Mouse (Mus musculus): ENCODE data around the gene C2cd5. TPM values are rescaled to one million over a fixed set of nuclear protein-coding genes. Genes with fewer than 3 reads are reported as not detected.
"Not testable (repeated sequence)": the region's sequence is repeated elsewhere in the genome, so short reads cannot be mapped to it uniquely, and the experiment has no call there.

Gene C2cd5
- total and polyA plus RNA-seq, 3 experiments: 19.1 to 22.3 (median 19.7) TPM

DNA sequence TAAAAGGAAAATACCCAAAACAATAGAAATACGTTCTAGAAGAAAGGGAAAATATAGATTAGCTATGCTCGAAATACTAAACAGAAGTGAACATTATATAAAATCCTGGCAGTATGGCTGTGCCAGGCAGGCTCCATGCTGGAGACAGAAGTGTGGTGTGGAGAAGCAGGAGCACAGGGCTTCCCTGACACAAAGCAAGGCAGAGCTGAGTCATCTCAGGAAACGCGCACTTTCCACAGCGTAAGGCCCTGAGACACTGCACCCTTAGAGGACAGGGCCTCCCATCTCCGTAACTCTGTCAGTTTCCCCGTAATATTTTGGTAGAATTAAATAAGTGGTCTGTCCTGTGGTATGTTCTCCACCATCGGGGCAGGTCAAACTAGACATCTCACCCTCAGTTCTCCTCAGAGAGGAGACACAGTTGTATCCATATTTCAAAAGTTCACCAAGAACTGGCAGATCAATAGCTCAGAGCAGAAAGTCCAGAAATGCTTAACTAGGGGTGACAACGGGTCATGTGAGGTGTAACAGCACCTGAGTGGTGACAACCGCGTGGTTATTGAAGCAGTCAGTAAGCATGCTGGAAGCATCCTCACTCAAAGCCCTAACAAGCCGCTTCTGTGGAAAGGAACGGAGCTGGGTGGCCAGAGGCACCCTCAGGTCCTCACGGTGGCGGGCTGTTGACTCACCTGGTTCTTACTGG is 87.3 kb downstream of the C2cd5 start:
- H3K36me3 ChIP-seq (replicated peaks in 1 of 2; ENCODE audit: control insufficient read depth in 1 of 2, insufficient read depth in 1 of 2, low read length in 1 of 2): peaks cover 31 to 60% of the 10 kb centered on the region in 2 experiments
- in situ Hi-C loops (cut with MboI; ENCODE audit: low pct_ligation_motif_present, low pct_unique_long_range_greater_than_20kb, low sequenced_read_pairs) (no loop called here), dilution Hi-C loops (cut with MboI; ENCODE audit: extremely low pct_ligation_motif_present, extremely low pct_unique_long_range_greater_than_20kb, low sequenced_read_pairs) (no loop called here)

DNA sequence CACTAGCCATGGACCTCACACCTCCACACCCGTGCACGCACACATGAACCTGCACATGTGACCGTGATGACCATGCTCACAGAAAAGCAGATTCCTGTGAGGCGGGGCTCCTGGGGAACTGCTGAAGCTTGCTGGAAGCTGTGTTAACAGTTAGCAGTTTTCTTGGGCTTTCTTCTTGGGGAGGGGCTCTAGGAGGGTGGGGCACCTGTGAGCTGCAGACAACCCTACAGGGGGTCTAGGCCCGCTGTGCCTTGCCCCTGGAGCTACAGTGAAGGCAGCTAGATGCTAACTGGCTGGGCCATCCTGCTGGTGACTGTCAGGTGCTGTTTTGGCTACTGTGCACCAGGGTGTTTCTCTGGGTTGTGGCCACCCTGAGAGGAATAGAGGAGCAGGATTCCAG is 91.1 kb downstream of the C2cd5 start:
- TF ChIP-seq NRF1 (IDR thresholded peaks at IDR 0.05; ENCODE audit: low read depth, low read length): no peak
- no peak for TF ChIP-seq MAFK (IDR thresholded peaks at IDR 0.05; ENCODE audit: insufficient replicate concordance, low read length)
- no peak for TF ChIP-seq CHD2 (IDR thresholded peaks at IDR 0.05; ENCODE audit: low read length)
- no peak for TF ChIP-seq NELFE (IDR thresholded peaks at IDR 0.05; ENCODE audit: low read depth, low read length)
- TF ChIP-seq ZNF384 (IDR thresholded peaks at IDR 0.05; ENCODE audit: low read depth, low read length): no peak
- TF ChIP-seq MXI1 (IDR thresholded peaks at IDR 0.05; ENCODE audit: low read depth, low read length): no peak
- TF ChIP-seq E2F4 (IDR thresholded peaks at IDR 0.05; ENCODE audit: insufficient replicate concordance, low read depth, low read length): no peak
- TF ChIP-seq MEF2A (IDR thresholded peaks at IDR 0.05; ENCODE audit: borderline replicate concordance, low read depth, low read length): no peak
- TF ChIP-seq ZKSCAN1 (IDR thresholded peaks at IDR 0.05; ENCODE audit: borderline replicate concordance, low read depth, low read length): no peak
- TF ChIP-seq MAZ (IDR thresholded peaks at IDR 0.05; ENCODE audit: low read depth, low read length): no peak
- no peak for TF ChIP-seq CTCF (conservative IDR thresholded peaks at IDR 0.05 in 1 of 2, IDR thresholded peaks at IDR 0.05 in 1 of 2; ENCODE audit: low read depth in 2 of 2, low read length in 2 of 2)
- TF ChIP-seq IRF4 (IDR thresholded peaks at IDR 0.05; ENCODE audit: low read depth, low read length): no peak
- TF ChIP-seq ETS1 (conservative IDR thresholded peaks at IDR 0.05; ENCODE audit: low read depth, low read length): no peak
- TF ChIP-seq CHD1 (IDR thresholded peaks at IDR 0.05; ENCODE audit: low read depth, low read length): no peak
- TF ChIP-seq TCF12 (IDR thresholded peaks at IDR 0.05; ENCODE audit: low read depth, low read length): no peak
- no peak for TF ChIP-seq UBTF (IDR thresholded peaks at IDR 0.05; ENCODE audit: low read depth, low read length)
- H3K4me2 ChIP-seq (ENCODE audit: insufficient read depth, low read depth, poor library complexity, severe bottlenecking): no peak overlapping the region
- H3K4me3 ChIP-seq (replicated peaks in 1 of 3; ENCODE audit: low read depth in 2 of 3, low read length in 2 of 3, poor library complexity in 1 of 3): no peak overlapping the region
- peaks cover 12% of the 10 kb centered on the region for H3K9me3 ChIP-seq (replicated peaks; ENCODE audit: low read length)
- in situ Hi-C loops (cut with MboI; ENCODE audit: low pct_ligation_motif_present, low pct_unique_long_range_greater_than_20kb, low sequenced_read_pairs) (no loop called here), dilution Hi-C loops (cut with MboI; ENCODE audit: extremely low pct_ligation_motif_present, extremely low pct_unique_long_range_greater_than_20kb, low sequenced_read_pairs) (no loop called here)
- peaks cover 19 to 47% of the 10 kb centered on the region in 2 experiments for H3K36me3 ChIP-seq (replicated peaks in 1 of 2; ENCODE audit: control insufficient read depth in 1 of 2, insufficient read depth in 1 of 2, low read length in 1 of 2)
- DNase-seq (ENCODE audit: extremely low read depth): no peak
- H3K27me3 ChIP-seq (replicated peaks): no peaks in the 10 kb centered on the region
- H3K27ac ChIP-seq (ENCODE audit: insufficient read depth, low read depth): no peak overlapping the region
- H3K79me2 ChIP-seq (replicated peaks; ENCODE audit: control insufficient read depth, extremely low read depth, insufficient read depth, poor library complexity, severe bottlenecking): no peaks in the 10 kb centered on the region
- no peak overlapping the region for H3K9ac ChIP-seq (ENCODE audit: insufficient read depth, low read depth)
- H3K4me1 ChIP-seq (ENCODE audit: control insufficient read depth in 1 of 2, insufficient read depth in 2 of 2): 0 out of 4 replicates have a peak, but pooled peaks cover 0 to 3% of the 10 kb centered on the region in 2 experiments

More for the DNA sequence above, 87.3 kb downstream of the C2cd5 start:
- no peak for DNase-seq (ENCODE audit: extremely low read depth)
- H3K79me2 ChIP-seq (replicated peaks; ENCODE audit: control insufficient read depth, extremely low read depth, insufficient read depth, poor library complexity, severe bottlenecking): no peaks in the 10 kb centered on the region
- no peak for TF ChIP-seq KAT2A (IDR thresholded peaks at IDR 0.05; ENCODE audit: insufficient replicate concordance, low read length)
- TF ChIP-seq GABPA (IDR thresholded peaks at IDR 0.05; ENCODE audit: insufficient replicate concordance, low read depth, low read length): no peak
- no peak for TF ChIP-seq BHLHE40 (IDR thresholded peaks at IDR 0.05; ENCODE audit: low read depth, low read length)
- TF ChIP-seq JUN (IDR thresholded peaks at IDR 0.05; ENCODE audit: insufficient read depth, low read depth, low read length): no peak
- TF ChIP-seq USF2 (conservative IDR thresholded peaks at IDR 0.05; ENCODE audit: low read depth, low read length): no peak
- no peak for TF ChIP-seq CHD2 (IDR thresholded peaks at IDR 0.05; ENCODE audit: low read length)
- TF ChIP-seq NELFE (IDR thresholded peaks at IDR 0.05; ENCODE audit: low read depth, low read length): no peak
- no peak for TF ChIP-seq RCOR1 (conservative IDR thresholded peaks at IDR 0.05; ENCODE audit: low read depth, low read length)
- no peak for TF ChIP-seq TCF12 (IDR thresholded peaks at IDR 0.05; ENCODE audit: low read depth, low read length)
- TF ChIP-seq EP300 (IDR thresholded peaks at IDR 0.05; ENCODE audit: low read length): no peak
- no peaks in the 10 kb centered on the region for H3K27me3 ChIP-seq (replicated peaks)
- H3K27ac ChIP-seq (ENCODE audit: insufficient read depth, low read depth): no peak overlapping the region
- H3K4me3 ChIP-seq (replicated peaks in 1 of 3; ENCODE audit: low read depth in 2 of 3, low read length in 2 of 3, poor library complexity in 1 of 3): no peak overlapping the region
- H3K4me1 ChIP-seq (ENCODE audit: control insufficient read depth in 1 of 2, insufficient read depth in 2 of 2): 0 out of 4 replicates have a peak, but pooled peaks cover 0 to 3% of the 10 kb centered on the region in 2 experiments
- H3K4me2 ChIP-seq (ENCODE audit: insufficient read depth, low read depth, poor library complexity, severe bottlenecking): no peak overlapping the region
- H3K9me3 ChIP-seq (replicated peaks; ENCODE audit: low read length): peaks cover 4% of the 10 kb centered on the region
- no peak overlapping the region for H3K9ac ChIP-seq (ENCODE audit: insufficient read depth, low read depth)

DNA sequence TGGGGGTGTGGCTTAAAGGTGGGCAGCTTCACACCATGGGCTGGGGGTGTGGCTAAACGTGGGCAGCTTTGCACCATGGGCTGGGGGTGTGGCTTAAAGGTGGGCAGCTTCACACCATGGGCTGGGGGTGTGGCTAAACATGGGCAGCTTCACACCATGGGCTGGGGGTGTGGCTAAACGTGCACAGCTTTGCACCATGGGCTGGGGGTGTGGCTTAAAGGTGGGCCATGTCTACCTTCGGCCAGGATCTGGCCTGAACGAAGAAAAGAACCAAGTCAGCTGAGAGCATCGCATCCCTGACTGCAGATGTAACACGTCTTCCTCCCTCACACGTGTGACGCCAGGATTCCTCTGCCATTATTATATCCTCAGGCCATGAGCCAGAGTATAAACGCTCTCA is 94.7 kb downstream of the C2cd5 start:
- DNase-seq (ENCODE audit: extremely low read depth); H3K27ac ChIP-seq (ENCODE audit: insufficient read depth, low read depth); H3K4me2 ChIP-seq (ENCODE audit: insufficient read depth, low read depth, poor library complexity, severe bottlenecking); in situ Hi-C loops (cut with MboI; ENCODE audit: low pct_ligation_motif_present, low pct_unique_long_range_greater_than_20kb, low sequenced_read_pairs); dilution Hi-C loops (cut with MboI; ENCODE audit: extremely low pct_ligation_motif_present, extremely low pct_unique_long_range_greater_than_20kb, low sequenced_read_pairs); H3K79me2 ChIP-seq (replicated peaks; ENCODE audit: control insufficient read depth, extremely low read depth, insufficient read depth, poor library complexity, severe bottlenecking); H3K4me3 ChIP-seq (replicated peaks in 1 of 3; ENCODE audit: low read depth in 2 of 3, low read length in 2 of 3, poor library complexity in 1 of 3); H3K27me3 ChIP-seq (replicated peaks); H3K9ac ChIP-seq (ENCODE audit: insufficient read depth, low read depth); H3K4me1 ChIP-seq (ENCODE audit: control insufficient read depth in 1 of 2, insufficient read depth in 2 of 2): not testable (repeated sequence)
- peaks cover 0 to 12% of the 10 kb centered on the region in 2 experiments for H3K36me3 ChIP-seq (replicated peaks in 1 of 2; ENCODE audit: control insufficient read depth in 1 of 2, insufficient read depth in 1 of 2, low read length in 1 of 2)
- H3K9me3 ChIP-seq (replicated peaks; ENCODE audit: low read length): peaks cover 12% of the 10 kb centered on the region

All from CH12.LX (cell line).